Mouse (Mus musculus) heart, adult 2 months (tissue): ENCODE data around the gene Kif18b. TPM values are rescaled to one million over a fixed set of nuclear protein-coding genes. Genes with fewer than 3 reads are reported as not detected.

Experiments
- DNase-seq, 2 experiments: peaks; one replicate each; pipeline ENCODE4 v3.0.0; 2021
- H3K27ac ChIP-seq: fragments of 200-600 bp; 2 replicates; pipeline ENCODE4 v1.8.1; 2022
- H3K27me3 ChIP-seq: fragments of 200-500 bp; 2 replicates; pipeline ENCODE4 v1.6.1; 2012; ENCODE audit warnings: mild to moderate bottlenecking, low read length, inconsistent platforms, mixed read lengths; ENCODE audit not compliant: control insufficient read depth, insufficient read depth
- H3K36me3 ChIP-seq: fragments of 200-500 bp; 2 replicates; pipeline ENCODE4 v1.6.1; 2012; ENCODE audit warnings: low read length, inconsistent platforms; ENCODE audit not compliant: control insufficient read depth, insufficient read depth
- H3K4me1 ChIP-seq: fragments of 200-500 bp; 2 replicates; pipeline ENCODE4 v1.6.1; 2011; ENCODE audit warnings: low read length; ENCODE audit not compliant: control insufficient read depth, insufficient read depth
- H3K4me3 ChIP-seq: fragments of 200-600 bp; 2 replicates; pipeline ENCODE4 v1.8.1; 2022
- H3K79me2 ChIP-seq: fragments of 200-500 bp; replicated peaks from 2 replicates; pipeline ENCODE4 v1.6.1; 2012; ENCODE audit warnings: mild to moderate bottlenecking, inconsistent platforms, low read length, moderate library complexity, mixed read lengths; ENCODE audit not compliant: control insufficient read depth, insufficient read depth
- H3K9ac ChIP-seq: fragments of 200-500 bp; 2 replicates; pipeline ENCODE4 v1.6.1; 2012; ENCODE audit warnings: low read depth, mild to moderate bottlenecking, control low read depth, inconsistent platforms, low read length, mixed read lengths
- CTCF ChIP-seq: fragments of 200-600 bp; IDR thresholded peaks from 2 replicates; pipeline ENCODE4 v1.8.1; 2022; ENCODE audit warnings: antibody characterized with exemption, mild to moderate bottlenecking, moderate library complexity
- EP300 ChIP-seq: fragments of 200-500 bp; IDR thresholded peaks from 2 replicates; pipeline ENCODE4 v1.6.1; 2011; ENCODE audit warnings: low read depth, low read length, control low read depth; ENCODE audit not compliant: insufficient read depth
- POLR2A ChIP-seq: fragments of 200-500 bp; IDR thresholded peaks from 2 replicates; pipeline ENCODE4 v1.6.1; 2011; ENCODE audit warnings: mild to moderate bottlenecking, low read depth, low read length, control low read depth; ENCODE audit not compliant: insufficient read depth
- WGBS: fragments of 180-500 bp; shearing (Covaris S2); methylation state at CpG from one replicate; pipeline ENCODE4 v1.1.7; 2018; 5-methylcytosine and 5-hydroxymethylcytosine counted together
- intact Hi-C: fragments of 180-260 bp; cut with DNase I; formaldehyde crosslinking; loops from one replicate; pipeline ENCODE4 v1.15.1; 2025
- polyA plus RNA-seq: library from polyadenylated mRNA; depleted of rRNA; stranded (reverse); fragments of >200 nt; gene quantifications from 2 replicates; pipeline ENCODE4 v1.2.3, GENCODE M21; 2012
- total RNA-seq, 2 experiments: library from RNA; stranded (reverse); gene quantifications; 2 replicates each; pipeline ENCODE4 v1.2.3; 2021

Kif18b gene
- total and polyA plus RNA-seq, 3 experiments = 0.10 to 0.32 (median 0.18) TPM

GRCm38 (mm10) chr11:102963246-102963854, 38.4 kb upstream of the Kif18b start:
- no peak for TF ChIP-seq CTCF
- TF ChIP-seq POLR2A = no peak
- TF ChIP-seq EP300 = no peak
- no peak overlapping the region for H3K27ac ChIP-seq
- no peak for DNase-seq
- intact Hi-C loops = no loop called here
- no peak overlapping the region for H3K9ac ChIP-seq
- no peaks in the 10 kb centered on the region for H3K36me3 ChIP-seq
- no peaks in the 10 kb centered on the region for H3K79me2 ChIP-seq
- H3K27me3 ChIP-seq = no peaks in the 10 kb centered on the region; the same call in none of the 2 replicates
- no peak overlapping the region for H3K4me3 ChIP-seq
- WGBS = 24% methylated on average over 16 of the region's 16 CpGs
- no peaks in the 10 kb centered on the region for H3K4me1 ChIP-seq

- Histone ChIP-seq H3K9ac (no peak overlapping the region), H3K27me3 (no peaks in the 10 kb centered on the region; the same call in none of the 2 replicates), H3K79me2 (no peaks in the 10 kb centered on the region), H3K4me1 (no peaks in the 10 kb centered on the region), H3K36me3 (no peaks in the 10 kb centered on the region), H3K4me3 (no peak overlapping the region), H3K27ac (no peak overlapping the region)
- no peak for DNase-seq
- no peak for TF ChIP-seq EP300
- no peak for TF ChIP-seq CTCF
- no peak for TF ChIP-seq POLR2A
- 58% methylated on average over 7 of the region's 7 CpGs for WGBS
- intact Hi-C loops = no loop called here
Observed at GRCm38 (mm10) chr11:102962861-102963245, 37.9 kb upstream of the Kif18b start.

DNA sequence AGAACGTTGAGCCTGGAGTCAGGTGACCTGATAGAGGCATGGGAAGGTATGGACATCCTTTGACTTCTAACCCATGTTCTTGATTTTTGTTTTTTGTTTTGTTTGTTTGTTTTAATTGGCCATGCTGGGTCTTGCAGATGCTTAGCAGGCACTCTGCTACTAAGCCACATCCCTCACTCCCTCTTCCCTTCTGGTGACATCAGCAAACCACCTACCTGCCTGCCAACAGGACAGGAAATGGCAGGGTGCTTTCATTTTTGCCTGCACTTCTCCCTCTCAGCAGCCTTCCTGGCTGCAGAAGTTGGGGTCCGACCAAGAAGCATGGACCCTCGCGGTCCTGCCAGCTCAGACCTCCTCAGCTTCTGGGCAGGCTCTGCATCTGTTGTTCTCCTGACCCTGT, 36.2 kb upstream of the Kif18b start:
- Histone ChIP-seq H3K4me1 (peaks cover 2% of the 10 kb centered on the region), H3K79me2 (no peaks in the 10 kb centered on the region), H3K9ac (no peak overlapping the region), H3K4me3 (no peak overlapping the region), H3K27ac (no peak overlapping the region), H3K27me3 (no peaks in the 10 kb centered on the region; the same call in none of the 2 replicates), H3K36me3 (no peaks in the 10 kb centered on the region)
- WGBS = 91% methylated on average over 4 of the region's 4 CpGs
- no peak for DNase-seq
- intact Hi-C loops = no loop called here
- no peak for TF ChIP-seq POLR2A
- TF ChIP-seq EP300 = no peak
- no peak for TF ChIP-seq CTCF

- WGBS = 82% methylated on average over 1 of the region's 1 CpGs
- intact Hi-C loops = no loop called here
- H3K4me1 ChIP-seq = peaks cover 2% of the 10 kb centered on the region
- H3K9ac ChIP-seq = no peak overlapping the region
- H3K79me2 ChIP-seq = no peaks in the 10 kb centered on the region
- no peaks in the 10 kb centered on the region for H3K36me3 ChIP-seq
- H3K27ac ChIP-seq = no peak overlapping the region
- TF ChIP-seq POLR2A (no peak), EP300 (no peak), CTCF (peak; percentile 26; the same call in 1 of the 2 replicates)
- no peak overlapping the region for H3K4me3 ChIP-seq
- no peak for DNase-seq
- H3K27me3 ChIP-seq = no peaks in the 10 kb centered on the region; the same call in none of the 2 replicates
Observed at GRCm38 (mm10) chr11:102958870-102959269, 33.9 kb upstream of the Kif18b start.

GRCm38 (mm10) chr11:102958431-102958830, 33.5 kb upstream of the Kif18b start:
- WGBS = 91% methylated on average over 6 of the region's 6 CpGs
- peaks cover 2% of the 10 kb centered on the region for H3K4me1 ChIP-seq
- no peak overlapping the region for H3K9ac ChIP-seq
- intact Hi-C loops = no loop called here
- no peaks in the 10 kb centered on the region for H3K36me3 ChIP-seq
- H3K27me3 ChIP-seq = no peaks in the 10 kb centered on the region; the same call in none of the 2 replicates
- no peaks in the 10 kb centered on the region for H3K79me2 ChIP-seq
- TF ChIP-seq POLR2A (no peak), CTCF (no peak)
- DNase-seq = no peak
- no peak overlapping the region for H3K27ac ChIP-seq
- no peak overlapping the region for H3K4me3 ChIP-seq

DNA sequence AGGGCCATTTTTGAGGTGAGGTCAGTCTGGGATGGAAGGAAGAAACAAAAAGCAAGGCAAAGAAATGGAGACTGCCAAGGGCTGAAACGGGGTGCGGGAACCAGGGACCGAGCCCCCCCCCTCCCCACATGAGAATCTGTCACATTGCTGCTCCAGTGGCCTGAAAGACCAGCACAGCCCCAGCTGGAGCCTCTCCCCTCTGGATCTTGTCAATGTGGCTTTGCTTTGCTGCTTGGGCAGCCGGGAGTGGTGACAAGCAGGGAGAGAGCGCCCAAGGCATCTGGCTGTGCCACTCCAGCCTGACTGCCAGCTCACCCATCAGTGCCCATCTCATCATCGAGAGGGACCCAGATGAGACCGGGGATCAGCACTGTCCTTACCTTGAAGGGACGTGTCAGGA, 32.8 kb upstream of the Kif18b start:
- Histone ChIP-seq H3K4me3 (no peak overlapping the region), H3K27ac (no peak overlapping the region), H3K9ac (no peak overlapping the region), H3K27me3 (no peaks in the 10 kb centered on the region; the same call in 1 of the 2 replicates), H3K79me2 (no peaks in the 10 kb centered on the region), H3K36me3 (no peaks in the 10 kb centered on the region), H3K4me1 (peaks cover 2% of the 10 kb centered on the region)
- WGBS = 73% methylated on average over 8 of the region's 8 CpGs
- no peak for DNase-seq
- intact Hi-C loops = no loop called here
- no peak for TF ChIP-seq POLR2A
- TF ChIP-seq CTCF = no peak
- no peak for TF ChIP-seq EP300
